Mouse (Mus musculus) lung, adult 2 months (tissue): ENCODE data around the gene Aadat. TPM values are rescaled to one million over a fixed set of nuclear protein-coding genes. Genes with fewer than 3 reads are reported as not detected.
A peak's percentile ranks its signal among the peaks of the same experiment; 100 is the strongest.
"Not testable (repeated sequence)": the region's sequence is repeated elsewhere in the genome, so short reads cannot be mapped to it uniquely, and the experiment has no call there.

ENCODE experiments used
- DNase-seq: peaks from one replicate; pipeline ENCODE4 v3.0.0; 2022
- H3K4me1 ChIP-seq: fragments of 200-500 bp; 2 replicates; pipeline ENCODE4 v1.6.1; 2011; ENCODE audit warnings: low read length; ENCODE audit not compliant: control insufficient read depth, insufficient read depth
- H3K4me3 ChIP-seq: fragments of 200-500 bp; replicated peaks from 2 replicates; pipeline ENCODE3; 2011; ENCODE audit warnings: low read depth, mild to moderate bottlenecking, control low read depth, low read length; ENCODE audit errors: extremely low read depth
- CTCF ChIP-seq: fragments of 200-500 bp; IDR thresholded peaks from 2 replicates; pipeline ENCODE4 v1.5.1; 2011; ENCODE audit warnings: mild to moderate bottlenecking, low read length, control low read depth; ENCODE audit not compliant: insufficient read depth
- POLR2A ChIP-seq: fragments of 200-500 bp; IDR thresholded peaks from 2 replicates; pipeline ENCODE4 v1.6.1; 2011; ENCODE audit warnings: low read depth, mild to moderate bottlenecking, control low read depth, low read length, borderline replicate concordance; ENCODE audit errors: extremely low read depth
- WGBS: fragments of 180-500 bp; shearing (Covaris S2); methylation state at CpG from one replicate; pipeline ENCODE4 v1.1.7; 2018; 5-methylcytosine and 5-hydroxymethylcytosine counted together
- polyA plus RNA-seq: library from polyadenylated mRNA; depleted of rRNA; stranded (reverse); fragments of >200 nt; gene quantifications from 2 replicates; pipeline ENCODE4 v1.2.3, GENCODE M21; 2012; rRNA removed

The Aadat gene
- polyA plus RNA-seq, 1 experiment, result not detected

- Histone ChIP-seq H3K4me3 (no peak overlapping the region), H3K4me1 (no peaks in the 10 kb centered on the region)
- TF ChIP-seq POLR2A (no peak), CTCF (no peak)
- WGBS, result 42% methylated on average over 2 of the region's 2 CpGs
- no peak for DNase-seq
Observed at GRCm38 (mm10) chr8:60534945-60535344, 29.2 kb downstream of the Aadat start.

- Histone ChIP-seq H3K4me3 (no peak overlapping the region), H3K4me1 (no peaks in the 10 kb centered on the region)
- TF ChIP-seq POLR2A (no peak), CTCF (no peak)
- DNase-seq, result no peak
- 58% methylated on average over 3 of the region's 3 CpGs for WGBS
Observed at GRCm38 (mm10) chr8:60566783-60567182, 61.1 kb downstream of the Aadat start.

- DNase-seq, result no peak
- WGBS, result 54% methylated on average over 1 of the region's 1 CpGs
Observed at GRCm38 (mm10) chr8:60577231-60577630, 71.5 kb downstream of the Aadat start.

GRCm38 (mm10) chr8:60583369-60583768, 77.6 kb downstream of the Aadat start:
- TF ChIP-seq CTCF, result no peak
- TF ChIP-seq POLR2A, result no peak
- 56% methylated on average over 2 of the region's 2 CpGs for WGBS
- no peak overlapping the region for H3K4me3 ChIP-seq

More at GRCm38 (mm10) chr8:60577231-60577630, 71.5 kb downstream of the Aadat start:
- no peak overlapping the region for H3K4me3 ChIP-seq
- TF ChIP-seq CTCF (no peak), POLR2A (no peak)
- no peaks in the 10 kb centered on the region for H3K4me1 ChIP-seq

GRCm38 (mm10) chr8:60591352-60592105, 85.8 kb downstream of the Aadat start:
- DNase-seq, H3K4me3 ChIP-seq, H3K4me1 ChIP-seq: not testable (repeated sequence)
- WGBS, result 83% methylated on average over 28 of the region's 29 CpGs

More at GRCm38 (mm10) chr8:60583369-60583768, 77.6 kb downstream of the Aadat start:
- DNase-seq, result no peak
- H3K4me1 ChIP-seq, result no peaks in the 10 kb centered on the region

GRCm38 (mm10) chr8:60594761-60595160, 89.0 kb downstream of the Aadat start:
- WGBS, result 65% methylated on average over 3 of the region's 3 CpGs
- Histone ChIP-seq H3K4me1 (no peaks in the 10 kb centered on the region), H3K4me3 (no peak overlapping the region)
- TF ChIP-seq CTCF, result peak; percentile 14; the same call in 1 of the 2 replicates
- TF ChIP-seq POLR2A, result no peak
- no peak for DNase-seq

Other genes with a start within 250 kb of the Aadat start
- gene Gm10283, start 2.7 kb upstream of the Aadat start, polyA plus RNA-seq, result not detected in 2 replicates
- 6.0 and 10.7 TPM in 2 replicates for gene Mfap3l, start 126.9 kb downstream of the Aadat start, polyA plus RNA-seq